Mouse (Mus musculus) central nervous system, embryonic 18 days (tissue): Measurements from ENCODE around the gene Gm8104. TPM values are rescaled to one million over a fixed set of nuclear protein-coding genes. Genes with fewer than 3 reads are reported as not detected.

Experiments
- polyA plus RNA-seq: library from polyadenylated mRNA; depleted of rRNA; stranded (reverse); fragments of >200 nt; gene quantifications from 2 replicates; pipeline ENCODE4 v1.2.3, GENCODE M21; 2012; rRNA removed

Gm8104 gene
- polyA plus RNA-seq: 0.04 TPM in 1 of 2 replicates, not detected in the other

GRCm38 (mm10) chr14:43100301-43100700 is at the start of gene Gm8104:
Gm8104 (plus strand) TSS chr14:43100601.

DNA sequence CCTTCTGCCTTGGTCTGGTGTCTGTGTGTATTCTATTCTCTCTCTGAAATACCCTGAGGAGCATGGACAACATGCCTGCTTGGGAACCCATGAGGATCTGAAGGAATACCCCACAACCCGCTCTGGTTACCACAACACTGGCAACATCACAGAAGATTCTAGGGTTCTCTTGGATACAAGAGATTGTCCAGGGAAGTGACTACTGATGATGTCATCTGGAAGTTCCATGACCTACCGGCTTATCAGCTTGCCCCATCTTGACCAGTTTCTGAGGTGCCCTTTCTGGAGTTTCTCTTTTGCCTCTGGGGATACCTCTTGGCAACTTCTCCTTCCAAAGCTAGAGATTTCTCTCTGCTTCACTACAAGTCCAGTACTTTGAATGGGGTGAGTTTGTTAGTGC is 23.9 kb upstream of the Gm8104 start, which contains the start of gene Gm8094:
Gene Gm8094 (minus strand): TSS at position 101 of the 400 bp plus-strand sequence.

Other genes starting within 250 kb of the Gm8104 start
- gene Gm21977, start 247.1 kb upstream of the Gm8104 start, polyA plus RNA-seq: not detected in 2 replicates
- not detected in 2 replicates for gene Gm8082, start 107.0 kb upstream of the Gm8104 start, polyA plus RNA-seq
- not detected in 2 replicates for gene Gm10376, start 85.0 kb upstream of the Gm8104 start, polyA plus RNA-seq
- not detected in 2 replicates for gene Gm8094, start 24.0 kb upstream of the Gm8104 start, polyA plus RNA-seq
- 0.05 and 0.11 TPM in 2 replicates for gene Gm7233, start 79.3 kb downstream of the Gm8104 start, polyA plus RNA-seq
- gene Gm8122, start 134.7 kb downstream of the Gm8104 start, polyA plus RNA-seq: not detected in 2 replicates
- not detected in 2 replicates for gene Gm8126, start 158.0 kb downstream of the Gm8104 start, polyA plus RNA-seq
- not detected in 2 replicates for gene Gm9732, start 174.4 kb downstream of the Gm8104 start, polyA plus RNA-seq
- gene Gm8127, start 193.2 kb downstream of the Gm8104 start, polyA plus RNA-seq: not detected in 2 replicates
- gene 1700001F09Rik, start 247.2 kb downstream of the Gm8104 start, polyA plus RNA-seq: not detected in 2 replicates